Mouse (Mus musculus): Measurements from ENCODE around the gene Tomt. TPM values are rescaled to one million over a fixed set of nuclear protein-coding genes. Genes with fewer than 3 reads are reported as not detected.

The Tomt gene
- total and polyA plus RNA-seq, 2 experiments from 2014 or later = 0.27 TPM; not detected in 1

DNA sequence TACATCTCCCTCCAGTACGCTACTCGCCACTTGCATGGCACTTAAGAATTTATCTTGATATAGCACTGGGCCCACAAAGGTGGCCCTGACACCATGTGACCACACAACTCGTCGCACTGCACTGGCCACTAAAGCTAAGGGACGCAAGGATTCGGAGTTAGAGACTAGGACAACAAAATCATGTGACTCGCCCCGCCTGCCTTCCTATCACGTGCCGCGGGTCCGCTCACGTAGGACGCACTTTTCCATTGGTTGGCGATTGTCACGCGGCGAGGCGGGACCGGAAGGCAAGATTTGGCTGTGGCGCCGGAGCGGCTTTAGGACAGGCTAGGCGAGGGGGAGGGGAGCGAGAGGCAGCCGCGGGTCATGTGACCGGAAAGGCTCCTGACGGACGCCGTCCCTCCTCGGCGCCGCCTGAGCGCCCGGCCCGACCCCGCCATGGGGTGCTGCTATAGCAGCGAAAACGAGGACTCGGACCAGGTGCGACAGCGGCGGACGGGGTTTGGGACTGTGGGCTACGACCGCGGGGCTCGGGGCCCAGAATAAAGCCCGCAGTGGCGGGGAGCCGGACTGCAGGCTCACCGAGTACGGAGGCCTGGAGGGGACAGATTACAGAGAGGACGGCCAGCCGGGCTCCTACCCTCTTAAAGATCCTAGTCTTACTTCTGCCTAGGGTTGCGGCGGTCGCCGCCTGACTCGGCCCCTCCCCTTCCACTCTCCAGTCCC lies 435 bp downstream of the Tomt start, which contains the start of gene Lamtor1:
Gene Lamtor1, plus strand, starts transcription at position 344 of the 726 bp plus-strand sequence.
- H3K27ac ChIP-seq (ENCODE audit: low read depth, low read length) = peak within 1 kb of the TSS; percentile 90
- ATAC-seq = peak; percentile 99
- H3K9ac ChIP-seq = peak within 1 kb of the TSS; percentile 82
- no peaks in the 10 kb centered on the region for H3K27me3 ChIP-seq (ENCODE audit: insufficient read depth, low read length)
- DNase-seq = peak; percentile 99
- H3K4me2 ChIP-seq (ENCODE audit: low read depth) = peak within 1 kb of the TSS; percentile 59
- WGBS = under 1% methylated on average over 59 of the region's 61 CpGs
- H3K36me3 ChIP-seq (ENCODE audit: insufficient read depth) = peaks cover 13% of the 10 kb centered on the region
- H3K9me3 ChIP-seq (ENCODE audit: low read length) = no peaks in the 10 kb centered on the region
- H3K4me1 ChIP-seq (ENCODE audit: insufficient read depth) = no peaks in the 10 kb centered on the region
- TF ChIP-seq CTCF (IDR thresholded peaks at IDR 0.05; ENCODE audit: low read depth) = no peak
- H3K4me3 ChIP-seq (ENCODE audit: low read depth, low read length) = peak within 1 kb of the TSS; percentile 77

GRCm38 (mm10) chr7:101902846-101903245 lies 3.3 kb downstream of the Tomt start:
- TF ChIP-seq CTCF (IDR thresholded peaks at IDR 0.05; ENCODE audit: low read depth) = peak; percentile 6; the same call in 1 of the 2 replicates
- DNase-seq (no peak), ATAC-seq (no peak)
- Histone ChIP-seq H3K4me1 (ENCODE audit: insufficient read depth) (no peaks in the 10 kb centered on the region), H3K9me3 (ENCODE audit: low read length) (no peaks in the 10 kb centered on the region), H3K27ac (ENCODE audit: low read depth, low read length) (no peak overlapping the region), H3K4me2 (ENCODE audit: low read depth) (no peak overlapping the region), H3K4me3 (ENCODE audit: low read depth, low read length) (no peak overlapping the region), H3K36me3 (ENCODE audit: insufficient read depth) (no peaks in the 10 kb centered on the region), H3K9ac (no peak overlapping the region), H3K27me3 (ENCODE audit: insufficient read depth, low read length) (no peaks in the 10 kb centered on the region)

GRCm38 (mm10) chr7:101901969-101902368 lies 4.2 kb downstream of the Tomt start:
- ATAC-seq (no peak), DNase-seq (no peak)
- H3K9me3 ChIP-seq (ENCODE audit: low read length) = no peaks in the 10 kb centered on the region
- H3K27ac ChIP-seq (ENCODE audit: low read depth, low read length) = no peak overlapping the region
- no peak overlapping the region for H3K4me3 ChIP-seq (ENCODE audit: low read depth, low read length)
- no peak overlapping the region for H3K4me2 ChIP-seq (ENCODE audit: low read depth)
- no peak for TF ChIP-seq CTCF (IDR thresholded peaks at IDR 0.05; ENCODE audit: low read depth)
- 90% methylated on average over 10 of the region's 10 CpGs for WGBS
- no peaks in the 10 kb centered on the region for H3K36me3 ChIP-seq (ENCODE audit: insufficient read depth)
- peaks cover 4% of the 10 kb centered on the region; the same call in 1 of the 2 replicates for H3K4me1 ChIP-seq (ENCODE audit: insufficient read depth)
- H3K27me3 ChIP-seq (ENCODE audit: insufficient read depth, low read length) = no peaks in the 10 kb centered on the region
- H3K9ac ChIP-seq = no peak overlapping the region

- no peaks in the 10 kb centered on the region for H3K9me3 ChIP-seq (ENCODE audit: low read length)
- DNase-seq (no peak), ATAC-seq (no peak)
- no peak overlapping the region for H3K4me3 ChIP-seq (ENCODE audit: low read depth, low read length)
- TF ChIP-seq CTCF (IDR thresholded peaks at IDR 0.05; ENCODE audit: low read depth) = no peak
- peaks cover 6% of the 10 kb centered on the region; the same call in 1 of the 2 replicates for H3K4me1 ChIP-seq (ENCODE audit: insufficient read depth)
- no peak overlapping the region for H3K27ac ChIP-seq (ENCODE audit: low read depth, low read length)
- H3K4me2 ChIP-seq (ENCODE audit: low read depth) = no peak overlapping the region
- no peaks in the 10 kb centered on the region for H3K36me3 ChIP-seq (ENCODE audit: insufficient read depth)
- no peak overlapping the region for H3K9ac ChIP-seq
- no peaks in the 10 kb centered on the region for H3K27me3 ChIP-seq (ENCODE audit: insufficient read depth, low read length)
- 91% methylated on average over 16 of the region's 16 CpGs for WGBS
Measured at GRCm38 (mm10) chr7:101900331-101901097, 5.6 kb downstream of the Tomt start.

DNA sequence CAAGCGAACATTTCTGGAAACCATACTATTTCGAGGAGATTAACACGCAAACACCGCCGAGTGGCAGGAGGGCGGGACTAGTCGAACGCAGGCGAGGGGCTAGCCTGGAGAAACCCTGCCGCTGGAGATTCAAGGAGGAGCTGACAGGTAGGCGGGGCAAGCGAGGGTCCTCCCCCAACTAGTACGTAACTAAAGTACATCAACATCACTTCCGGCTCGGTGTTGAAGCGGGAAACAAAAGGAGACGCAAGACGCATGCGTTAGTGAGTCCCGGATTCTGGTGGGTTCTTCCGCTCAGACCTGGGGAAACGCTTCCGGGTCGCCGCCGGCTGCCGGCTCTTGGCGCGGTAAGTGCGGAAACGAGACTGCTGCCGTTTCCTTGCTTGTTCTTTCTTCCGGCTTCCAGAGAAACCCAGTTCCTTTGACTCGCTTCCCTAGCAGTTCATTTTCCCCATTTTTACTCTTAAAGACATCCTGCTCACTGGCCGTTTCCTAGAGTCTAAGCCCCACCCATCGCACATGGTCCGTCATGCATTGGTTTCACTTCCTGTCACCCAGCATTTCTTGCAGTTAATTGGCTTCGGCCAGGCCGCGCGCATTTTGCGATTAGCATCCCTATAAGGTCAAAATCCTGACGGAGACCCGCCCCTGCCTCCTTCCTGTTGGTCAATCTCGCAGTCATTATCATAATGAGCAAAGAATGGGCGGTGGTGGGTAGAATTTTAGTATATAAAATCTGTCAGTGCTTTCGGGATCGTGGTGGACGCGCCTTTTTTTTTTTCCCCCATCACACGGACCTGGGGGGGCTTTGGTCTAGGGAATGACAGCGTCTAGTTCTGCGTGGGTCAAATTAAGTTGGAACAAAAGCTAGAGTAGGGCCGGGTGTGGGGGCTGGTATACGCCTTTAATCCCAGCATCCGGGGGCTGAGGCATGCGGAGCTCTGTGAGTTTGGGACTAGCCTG lies 9.8 kb downstream of the Tomt start:
- H3K4me2 ChIP-seq (ENCODE audit: low read depth) = peak overlapping the region; percentile 48
- H3K9me3 ChIP-seq (ENCODE audit: low read length) = no peaks in the 10 kb centered on the region
- peak overlapping the region; percentile 89 for H3K27ac ChIP-seq (ENCODE audit: low read depth, low read length)
- H3K4me3 ChIP-seq (ENCODE audit: low read depth, low read length) = peak overlapping the region; percentile 51
- peaks cover 6% of the 10 kb centered on the region; the same call in 1 of the 2 replicates for H3K4me1 ChIP-seq (ENCODE audit: insufficient read depth)
- DNase-seq = peak; percentile 98
- no peak for TF ChIP-seq CTCF (IDR thresholded peaks at IDR 0.05; ENCODE audit: low read depth)
- ATAC-seq = peak; percentile 98
- no peaks in the 10 kb centered on the region for H3K36me3 ChIP-seq (ENCODE audit: insufficient read depth)
- peak overlapping the region; percentile 67 for H3K9ac ChIP-seq
- WGBS = under 1% methylated on average over 57 of the region's 57 CpGs
- no peaks in the 10 kb centered on the region for H3K27me3 ChIP-seq (ENCODE audit: insufficient read depth, low read length)

- ATAC-seq = peak; percentile 15
- Histone ChIP-seq H3K4me2 (ENCODE audit: low read depth) (peak overlapping the region; percentile 39), H3K4me3 (ENCODE audit: low read depth, low read length) (peak overlapping the region; percentile 51), H3K9me3 (ENCODE audit: low read length) (no peaks in the 10 kb centered on the region), H3K36me3 (ENCODE audit: insufficient read depth) (no peaks in the 10 kb centered on the region), H3K9ac (peak overlapping the region; percentile 67), H3K27ac (ENCODE audit: low read depth, low read length) (peak overlapping the region; percentile 89), H3K4me1 (ENCODE audit: insufficient read depth) (peaks cover 6% of the 10 kb centered on the region; the same call in 1 of the 2 replicates), H3K27me3 (ENCODE audit: insufficient read depth, low read length) (no peaks in the 10 kb centered on the region)
- WGBS = 40% methylated on average over 9 of the region's 9 CpGs
- no peak for DNase-seq
- peak; percentile 41; the same call in 1 of the 2 replicates for TF ChIP-seq CTCF (IDR thresholded peaks at IDR 0.05; ENCODE audit: low read depth)
Measured at GRCm38 (mm10) chr7:101895695-101896094, 10.5 kb downstream of the Tomt start.

Data from forebrain, postnatal 0 days (tissue).